Mouse (Mus musculus) lung, postnatal 0 days (tissue): Measurements from ENCODE around the gene Rab31.

Source experiments
- CTCF ChIP-seq: IDR thresholded peaks from 2 replicates; pipeline ENCODE4 v1.5.1; 2016; ENCODE audit warnings: antibody characterized with exemption, mild to moderate bottlenecking
- EP300 ChIP-seq: IDR thresholded peaks from 2 replicates; pipeline ENCODE4 v1.6.1; 2016; ENCODE audit warnings: antibody characterized with exemption, mild to moderate bottlenecking, control low read depth

DNA sequence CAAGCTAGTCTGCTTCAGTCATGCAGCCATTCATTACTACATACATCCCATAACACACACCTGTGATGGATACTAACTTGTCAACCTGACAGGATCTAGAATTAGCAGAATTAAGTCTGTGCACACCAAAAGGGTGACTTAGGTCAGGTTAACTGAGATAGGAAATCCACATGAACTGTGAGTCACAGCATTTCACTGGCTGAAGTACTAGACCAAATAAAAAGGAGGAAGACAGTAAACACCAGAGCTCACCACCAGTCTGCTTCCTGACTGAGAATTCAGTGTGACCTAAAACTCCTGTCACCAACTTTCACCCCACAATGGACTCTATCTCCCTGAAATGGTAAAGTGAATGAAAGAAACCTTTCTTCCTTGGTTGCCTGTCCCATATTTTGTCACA is 168.2 kb downstream of the Rab31 start:
- TF ChIP-seq CTCF (peak; percentile 15; the same call in 1 of the 2 replicates), EP300 (no peak)
